Mouse (Mus musculus) ES-Bruce4 (cell line): ENCODE data around the gene Btbd2.

Experiments
- CTCF ChIP-seq: IDR thresholded peaks from one replicate; pipeline ENCODE4 v1.8.1; 2011; ENCODE audit warnings: low read depth, low read length
- EP300 ChIP-seq: IDR thresholded peaks from 2 replicates; pipeline ENCODE4 v1.6.1; 2011; ENCODE audit warnings: low read depth, low read length; ENCODE audit not compliant: insufficient read depth

DNA sequence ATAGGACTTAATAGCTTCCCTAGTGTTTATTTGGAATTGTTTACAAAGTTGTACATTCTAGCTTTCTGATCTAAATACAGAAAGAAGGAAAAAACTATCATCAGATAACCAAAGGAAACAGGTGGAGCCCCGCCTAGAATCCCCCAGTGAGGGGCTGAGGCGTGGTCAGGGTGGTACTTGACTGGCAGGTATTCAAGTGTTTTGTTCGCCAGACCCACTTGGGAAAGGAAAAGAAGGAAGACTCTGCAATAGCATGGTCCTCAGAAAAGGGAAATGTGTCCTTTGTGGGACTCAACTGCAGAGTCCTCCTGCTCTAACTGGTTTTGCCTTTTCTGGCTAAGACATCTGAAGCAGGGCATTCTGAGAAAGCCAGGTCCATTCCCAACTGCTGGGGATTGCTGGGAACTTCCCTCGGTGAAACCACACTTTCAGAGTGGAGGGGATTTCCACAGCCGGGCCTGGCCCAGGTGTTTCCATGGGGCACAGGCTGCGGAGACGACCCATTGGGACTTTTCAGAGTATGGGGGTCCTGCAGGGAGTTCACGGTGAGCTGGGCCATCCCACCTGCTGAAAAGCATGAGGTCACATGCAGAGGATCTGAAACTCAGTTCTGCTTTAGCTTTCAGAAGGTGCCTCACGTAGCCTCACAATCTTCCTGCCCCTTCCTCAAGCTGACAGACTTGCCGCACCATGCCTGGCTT is 39.1 kb upstream of the Btbd2 start:
- TF ChIP-seq CTCF (no peak), EP300 (no peak)
